Mouse (Mus musculus) kidney, adult 2 months (tissue): ENCODE data around the gene Hid1. TPM values are rescaled to one million over a fixed set of nuclear protein-coding genes. Genes with fewer than 3 reads are reported as not detected.

Source experiments
- DNase-seq: peaks from one replicate; pipeline ENCODE4 v3.0.0; 2021
- H3K27ac ChIP-seq: fragments of 200-500 bp; 2 replicates; pipeline ENCODE4 v1.5.1; 2012; ENCODE audit warnings: low read depth, low read length, control low read depth, inconsistent platforms; ENCODE audit not compliant: insufficient read depth
- H3K27me3 ChIP-seq: fragments of 200-500 bp; replicated peaks from 2 replicates; pipeline ENCODE4 v1.6.1; 2012; ENCODE audit warnings: mild to moderate bottlenecking, moderate library complexity, low read length, inconsistent platforms; ENCODE audit not compliant: control insufficient read depth, insufficient read depth
- H3K36me3 ChIP-seq: fragments of 200-500 bp; 2 replicates; pipeline ENCODE4 v1.6.1; 2012; ENCODE audit warnings: mild to moderate bottlenecking, moderate library complexity, low read length, inconsistent platforms; ENCODE audit not compliant: control insufficient read depth, insufficient read depth
- H3K4me1 ChIP-seq: fragments of 200-500 bp; 2 replicates; pipeline ENCODE4 v1.6.1; 2011; ENCODE audit warnings: low read length; ENCODE audit not compliant: control insufficient read depth, insufficient read depth
- H3K4me3 ChIP-seq: fragments of 200-500 bp; 2 replicates; pipeline ENCODE4 v1.5.1; 2011; ENCODE audit warnings: mild to moderate bottlenecking, low read depth, low read length, control low read depth; ENCODE audit not compliant: insufficient read depth
- CTCF ChIP-seq: fragments of 200-500 bp; conservative IDR thresholded peaks from 2 replicates; pipeline ENCODE4 v1.5.1; 2011; ENCODE audit warnings: low read depth, mild to moderate bottlenecking, control low read depth, low read length, moderate library complexity, mixed read lengths; ENCODE audit not compliant: insufficient read depth, insufficient read length
- POLR2A ChIP-seq: fragments of 200-500 bp; IDR thresholded peaks from one replicate; pipeline ENCODE4 v1.6.1; 2011; ENCODE audit warnings: low read depth, low read length, control low read depth
- WGBS: fragments of 180-500 bp; shearing (Covaris S2); methylation state at CpG from one replicate; pipeline ENCODE4 v1.1.7; 2018; 5-methylcytosine and 5-hydroxymethylcytosine counted together
- polyA plus RNA-seq: library from polyadenylated mRNA; depleted of rRNA; stranded (reverse); fragments of >200 nt; gene quantifications from 2 replicates; pipeline ENCODE4 v1.2.3, GENCODE M21; 2012

The Hid1 gene
- polyA plus RNA-seq, 1 experiment: 5.4 TPM

GRCm38 (mm10) chr11:115321906-115322693 is 45.5 kb downstream of the Hid1 start, which contains the start of gene Ush1g:
TSS of gene Ush1g (minus strand) at chr11:115322041.
- TF ChIP-seq CTCF: peak; percentile 77
- TF ChIP-seq POLR2A: no peak
- peak; percentile 44 for DNase-seq
- Histone ChIP-seq H3K36me3 (no peaks in the 10 kb centered on the region), H3K4me3 (no peak within 1 kb of the TSS), H3K4me1 (no peaks in the 10 kb centered on the region), H3K27me3 (peaks cover 2% of the 10 kb centered on the region; the same call in 1 of the 2 replicates), H3K27ac (no peak within 1 kb of the TSS)
- WGBS: 4% methylated on average over 35 of the region's 35 CpGs

GRCm38 (mm10) chr11:115319704-115320383 is 47.7 kb downstream of the Hid1 start:
- 26% methylated on average over 18 of the region's 18 CpGs for WGBS

GRCm38 (mm10) chr11:115318245-115319027 is 49.1 kb downstream of the Hid1 start:
- 7% methylated on average over 63 of the region's 63 CpGs for WGBS
- Histone ChIP-seq H3K4me1 (no peaks in the 10 kb centered on the region), H3K36me3 (no peaks in the 10 kb centered on the region), H3K27ac (no peak overlapping the region), H3K4me3 (no peak overlapping the region), H3K27me3 (peaks cover 2% of the 10 kb centered on the region; the same call in 1 of the 2 replicates)
- TF ChIP-seq CTCF (no peak), POLR2A (no peak)
- no peak for DNase-seq

More at GRCm38 (mm10) chr11:115319704-115320383, 47.7 kb downstream of the Hid1 start:
- DNase-seq: no peak
- no peak overlapping the region for H3K27ac ChIP-seq
- no peaks in the 10 kb centered on the region for H3K36me3 ChIP-seq
- H3K27me3 ChIP-seq: peaks cover 2% of the 10 kb centered on the region; the same call in 1 of the 2 replicates
- no peak overlapping the region for H3K4me3 ChIP-seq
- no peaks in the 10 kb centered on the region for H3K4me1 ChIP-seq
- no peak for TF ChIP-seq CTCF
- no peak for TF ChIP-seq POLR2A

GRCm38 (mm10) chr11:115317204-115317603 is 50.4 kb downstream of the Hid1 start:
- Histone ChIP-seq H3K4me3 (no peak overlapping the region), H3K27me3 (0 out of 2 replicates have a peak, but pooled peaks cover 1% of the 10 kb centered on the region), H3K4me1 (no peaks in the 10 kb centered on the region), H3K36me3 (no peaks in the 10 kb centered on the region), H3K27ac (no peak overlapping the region)
- WGBS: 71% methylated on average over 7 of the region's 7 CpGs
- no peak for TF ChIP-seq POLR2A
- no peak for TF ChIP-seq CTCF
- no peak for DNase-seq

GRCm38 (mm10) chr11:115314249-115314648 is 53.3 kb downstream of the Hid1 start:
- peak; percentile 50 for TF ChIP-seq CTCF
- TF ChIP-seq POLR2A: no peak
- DNase-seq: no peak
- WGBS: 18% methylated on average over 2 of the region's 2 CpGs

GRCm38 (mm10) chr11:115308781-115309180 is 58.8 kb downstream of the Hid1 start:
- TF ChIP-seq POLR2A (no peak), CTCF (no peak)
- Histone ChIP-seq H3K36me3 (no peaks in the 10 kb centered on the region), H3K4me3 (no peak overlapping the region), H3K4me1 (no peaks in the 10 kb centered on the region), H3K27me3 (no peaks in the 10 kb centered on the region), H3K27ac (no peak overlapping the region)
- 63% methylated on average over 1 of the region's 1 CpGs for WGBS
- DNase-seq: no peak

More at GRCm38 (mm10) chr11:115314249-115314648, 53.3 kb downstream of the Hid1 start:
- Histone ChIP-seq H3K27ac (no peak overlapping the region), H3K4me1 (no peaks in the 10 kb centered on the region), H3K4me3 (no peak overlapping the region), H3K36me3 (no peaks in the 10 kb centered on the region), H3K27me3 (no peaks in the 10 kb centered on the region)

- H3K27me3 ChIP-seq: no peaks in the 10 kb centered on the region
- 33% methylated on average over 8 of the region's 8 CpGs for WGBS
These were observed 60.7 kb downstream of the Hid1 start, which contains the start of gene Otop2 for GRCm38 (mm10) chr11:115306863-115307262. TSS of gene Otop2 (plus strand) at chr11:115307163.

More at GRCm38 (mm10) chr11:115306863-115307262, 60.7 kb downstream of the Hid1 start, which contains the start of gene Otop2:
- DNase-seq: no peak
- no peak for TF ChIP-seq POLR2A
- TF ChIP-seq CTCF: no peak
- H3K36me3 ChIP-seq: no peaks in the 10 kb centered on the region
- H3K4me1 ChIP-seq: no peaks in the 10 kb centered on the region
- no peak within 1 kb of the TSS for H3K4me3 ChIP-seq
- no peak within 1 kb of the TSS for H3K27ac ChIP-seq
